Mouse (Mus musculus): Measurements from ENCODE around the gene Meioc. TPM values are rescaled to one million over a fixed set of nuclear protein-coding genes. Genes with fewer than 3 reads are reported as not detected.
A peak's percentile ranks its signal among the peaks of the same experiment; 100 is the strongest.
"Not testable (repeated sequence)": the region's sequence is repeated elsewhere in the genome, so short reads cannot be mapped to it uniquely, and the experiment has no call there.

Meioc gene
- polyA plus RNA-seq, 1 experiment from 2014 or later: 0.14 TPM

- WGBS: 19% methylated on average over 9 of the region's 9 CpGs
Measured at GRCm38 (mm10) chr11:102698018-102698476, 34.5 kb downstream of the Meioc start.

GRCm38 (mm10) chr11:102702206-102702605 lies 38.7 kb downstream of the Meioc start:
- WGBS: 87% methylated on average over 6 of the region's 6 CpGs

More at GRCm38 (mm10) chr11:102698018-102698476, 34.5 kb downstream of the Meioc start:
- 0 out of 2 replicates have a peak, but pooled peaks cover 5% of the 10 kb centered on the region for H3K36me3 ChIP-seq (ENCODE audit: control insufficient read depth, insufficient read depth, low read length)
- peaks cover 7% of the 10 kb centered on the region; the same call in 1 of the 2 replicates for H3K4me1 ChIP-seq (ENCODE audit: control insufficient read depth, insufficient read depth, low read length)
- H3K9ac ChIP-seq (ENCODE audit: low read length): peak overlapping the region; percentile 79
- no peaks in the 10 kb centered on the region for H3K27me3 ChIP-seq (replicated peaks; ENCODE audit: control insufficient read depth, insufficient read depth, low read length)
- peak overlapping the region; percentile 44; the same call in 1 of the 2 replicates for H3K27ac ChIP-seq (ENCODE audit: low read depth, low read length)
- peak overlapping the region; percentile 59 for H3K4me2 ChIP-seq (ENCODE audit: low read length)
- peak overlapping the region; percentile 71 for H3K4me3 ChIP-seq (ENCODE audit: low read depth, low read length)
- DNase-seq (ENCODE audit: low spot score) (peak; percentile 2), ATAC-seq (no peak)
- no peaks in the 10 kb centered on the region for H3K9me3 ChIP-seq (replicated peaks; ENCODE audit: control insufficient read depth, low read length)

GRCm38 (mm10) chr11:102712411-102712810 lies 48.9 kb downstream of the Meioc start:
- H3K4me2 ChIP-seq (ENCODE audit: low read length): no peak overlapping the region
- no peak for DNase-seq (ENCODE audit: low spot score)
- no peaks in the 10 kb centered on the region for H3K36me3 ChIP-seq (ENCODE audit: control insufficient read depth, insufficient read depth, low read length)
- H3K4me3 ChIP-seq (ENCODE audit: low read depth, low read length): no peak overlapping the region
- no peak overlapping the region for H3K27ac ChIP-seq (ENCODE audit: low read depth, low read length)
- 0 out of 2 replicates have a peak, but pooled peaks cover under 1% of the 10 kb centered on the region for H3K9me3 ChIP-seq (replicated peaks; ENCODE audit: control insufficient read depth, low read length)
- H3K27me3 ChIP-seq (replicated peaks; ENCODE audit: control insufficient read depth, insufficient read depth, low read length): no peaks in the 10 kb centered on the region
- 97% methylated on average over 4 of the region's 4 CpGs for WGBS
- no peaks in the 10 kb centered on the region for H3K4me1 ChIP-seq (ENCODE audit: control insufficient read depth, insufficient read depth, low read length)
- no peak for ATAC-seq
- no peak overlapping the region for H3K9ac ChIP-seq (ENCODE audit: low read length)

More at GRCm38 (mm10) chr11:102702206-102702605, 38.7 kb downstream of the Meioc start:
- not testable (repeated sequence) for H3K27me3 ChIP-seq (replicated peaks; ENCODE audit: control insufficient read depth, insufficient read depth, low read length); H3K4me1 ChIP-seq (ENCODE audit: control insufficient read depth, insufficient read depth, low read length); ATAC-seq; H3K27ac ChIP-seq (ENCODE audit: low read depth, low read length); H3K9ac ChIP-seq (ENCODE audit: low read length); H3K4me2 ChIP-seq (ENCODE audit: low read length); H3K36me3 ChIP-seq (ENCODE audit: control insufficient read depth, insufficient read depth, low read length); H3K9me3 ChIP-seq (replicated peaks; ENCODE audit: control insufficient read depth, low read length); H3K4me3 ChIP-seq (ENCODE audit: low read depth, low read length); DNase-seq (ENCODE audit: low spot score)

- not testable (repeated sequence) for H3K4me3 ChIP-seq (ENCODE audit: low read depth, low read length); H3K27ac ChIP-seq (ENCODE audit: low read depth, low read length); ATAC-seq; H3K9me3 ChIP-seq (replicated peaks; ENCODE audit: control insufficient read depth, low read length); H3K9ac ChIP-seq (ENCODE audit: low read length); H3K4me1 ChIP-seq (ENCODE audit: control insufficient read depth, insufficient read depth, low read length); H3K27me3 ChIP-seq (replicated peaks; ENCODE audit: control insufficient read depth, insufficient read depth, low read length); H3K36me3 ChIP-seq (ENCODE audit: control insufficient read depth, insufficient read depth, low read length); DNase-seq (ENCODE audit: low spot score); H3K4me2 ChIP-seq (ENCODE audit: low read length)
- 87% methylated on average over 2 of the region's 2 CpGs for WGBS
Measured at GRCm38 (mm10) chr11:102714578-102714977, 51.1 kb downstream of the Meioc start.

GRCm38 (mm10) chr11:102716135-102716534 lies 52.6 kb downstream of the Meioc start:
- no peak overlapping the region for H3K9ac ChIP-seq (ENCODE audit: low read length)
- DNase-seq (ENCODE audit: low spot score) (peak; percentile 47), ATAC-seq (no peak)
- no peak overlapping the region for H3K4me3 ChIP-seq (ENCODE audit: low read depth, low read length)
- no peaks in the 10 kb centered on the region for H3K4me1 ChIP-seq (ENCODE audit: control insufficient read depth, insufficient read depth, low read length)
- 82% methylated on average over 7 of the region's 7 CpGs for WGBS
- no peak overlapping the region for H3K27ac ChIP-seq (ENCODE audit: low read depth, low read length)
- H3K9me3 ChIP-seq (replicated peaks; ENCODE audit: control insufficient read depth, low read length): 0 out of 2 replicates have a peak, but pooled peaks cover 3% of the 10 kb centered on the region
- no peaks in the 10 kb centered on the region for H3K27me3 ChIP-seq (replicated peaks; ENCODE audit: control insufficient read depth, insufficient read depth, low read length)
- H3K36me3 ChIP-seq (ENCODE audit: control insufficient read depth, insufficient read depth, low read length): no peaks in the 10 kb centered on the region
- H3K4me2 ChIP-seq (ENCODE audit: low read length): no peak overlapping the region

- Histone ChIP-seq H3K9me3 (replicated peaks; ENCODE audit: control insufficient read depth, low read length) (no peaks in the 10 kb centered on the region), H3K4me1 (ENCODE audit: control insufficient read depth, insufficient read depth, low read length) (no peaks in the 10 kb centered on the region), H3K4me2 (ENCODE audit: low read length) (no peak overlapping the region), H3K27me3 (replicated peaks; ENCODE audit: control insufficient read depth, insufficient read depth, low read length) (no peaks in the 10 kb centered on the region), H3K4me3 (ENCODE audit: low read depth, low read length) (no peak overlapping the region), H3K27ac (ENCODE audit: low read depth, low read length) (no peak overlapping the region), H3K9ac (ENCODE audit: low read length) (no peak overlapping the region), H3K36me3 (ENCODE audit: control insufficient read depth, insufficient read depth, low read length) (no peaks in the 10 kb centered on the region)
- DNase-seq (ENCODE audit: low spot score) (no peak), ATAC-seq (no peak)
- WGBS: 36% methylated on average over 3 of the region's 3 CpGs
Measured at GRCm38 (mm10) chr11:102725574-102725973, 62.1 kb downstream of the Meioc start.

- Histone ChIP-seq H3K27ac (ENCODE audit: low read depth, low read length) (no peak overlapping the region), H3K27me3 (replicated peaks; ENCODE audit: control insufficient read depth, insufficient read depth, low read length) (no peaks in the 10 kb centered on the region), H3K36me3 (ENCODE audit: control insufficient read depth, insufficient read depth, low read length) (no peaks in the 10 kb centered on the region), H3K9me3 (replicated peaks; ENCODE audit: control insufficient read depth, low read length) (no peaks in the 10 kb centered on the region), H3K4me1 (ENCODE audit: control insufficient read depth, insufficient read depth, low read length) (no peaks in the 10 kb centered on the region), H3K4me2 (ENCODE audit: low read length) (no peak overlapping the region), H3K4me3 (ENCODE audit: low read depth, low read length) (no peak overlapping the region), H3K9ac (ENCODE audit: low read length) (no peak overlapping the region)
- DNase-seq (ENCODE audit: low spot score) (peak; percentile 73), ATAC-seq (no peak)
- WGBS: 34% methylated on average over 7 of the region's 7 CpGs
Measured at GRCm38 (mm10) chr11:102728614-102729013, 65.1 kb downstream of the Meioc start.

GRCm38 (mm10) chr11:102729835-102730234 lies 66.3 kb downstream of the Meioc start:
- no peaks in the 10 kb centered on the region for H3K4me1 ChIP-seq (ENCODE audit: control insufficient read depth, insufficient read depth, low read length)
- no peak for DNase-seq (ENCODE audit: low spot score)
- no peak for ATAC-seq
- H3K9ac ChIP-seq (ENCODE audit: low read length): no peak overlapping the region
- H3K9me3 ChIP-seq (replicated peaks; ENCODE audit: control insufficient read depth, low read length): no peaks in the 10 kb centered on the region
- no peak overlapping the region for H3K4me3 ChIP-seq (ENCODE audit: low read depth, low read length)
- H3K36me3 ChIP-seq (ENCODE audit: control insufficient read depth, insufficient read depth, low read length): no peaks in the 10 kb centered on the region
- H3K27me3 ChIP-seq (replicated peaks; ENCODE audit: control insufficient read depth, insufficient read depth, low read length): no peaks in the 10 kb centered on the region
- no peak overlapping the region for H3K27ac ChIP-seq (ENCODE audit: low read depth, low read length)
- 90% methylated on average over 3 of the region's 3 CpGs for WGBS
- no peak overlapping the region for H3K4me2 ChIP-seq (ENCODE audit: low read length)

- H3K27me3 ChIP-seq (replicated peaks; ENCODE audit: control insufficient read depth, insufficient read depth, low read length): no peaks in the 10 kb centered on the region
- H3K9me3 ChIP-seq (replicated peaks; ENCODE audit: control insufficient read depth, low read length): no peaks in the 10 kb centered on the region
- H3K4me1 ChIP-seq (ENCODE audit: control insufficient read depth, insufficient read depth, low read length): no peaks in the 10 kb centered on the region
- H3K27ac ChIP-seq (ENCODE audit: low read depth, low read length): no peak overlapping the region
- DNase-seq (ENCODE audit: low spot score) (no peak), ATAC-seq (no peak)
- H3K36me3 ChIP-seq (ENCODE audit: control insufficient read depth, insufficient read depth, low read length): no peaks in the 10 kb centered on the region
- WGBS: 88% methylated on average over 6 of the region's 6 CpGs
- no peak overlapping the region for H3K4me3 ChIP-seq (ENCODE audit: low read depth, low read length)
- no peak overlapping the region for H3K9ac ChIP-seq (ENCODE audit: low read length)
- no peak overlapping the region for H3K4me2 ChIP-seq (ENCODE audit: low read length)
Measured at GRCm38 (mm10) chr11:102731366-102731765, 67.8 kb downstream of the Meioc start.

Data from forebrain, embryonic 14.5 days (tissue).